Mouse (Mus musculus) ES-E14 (cell line): ENCODE measurements around the gene Stk16.

ENCODE experiments used
- HCFC1 ChIP-seq: IDR thresholded peaks from 2 replicates; pipeline ENCODE4 v1.6.1; 2012; ENCODE audit warnings: low read length, inconsistent platforms, borderline replicate concordance; ENCODE audit not compliant: insufficient read depth
- MAFK ChIP-seq: IDR thresholded peaks from 2 replicates; pipeline ENCODE4 v1.6.1; 2014; ENCODE audit warnings: mild to moderate bottlenecking, low read depth, low read length, inconsistent platforms; ENCODE audit not compliant: insufficient read depth

GRCm38 (mm10) chr1:75208967-75209678, 1.5 kb upstream of the Stk16 start:
- TF ChIP-seq HCFC1 = no peak
- no peak for TF ChIP-seq MAFK
